Mouse (Mus musculus) midbrain, embryonic 16.5 days (tissue): Measurements from ENCODE around the gene Exoc4. TPM values are rescaled to one million over a fixed set of nuclear protein-coding genes. Genes with fewer than 3 reads are reported as not detected.
A peak's percentile ranks its signal among the peaks of the same experiment; 100 is the strongest.

Source experiments
- ATAC-seq: fragments of 200-750 bp; cut with Nextera tagmentation; 2 replicates; pipeline ENCODE4 v1.8.0; 2017; ENCODE audit warnings: moderate TSS enrichment
- H3K27ac ChIP-seq: fragments of 300-500 bp; sonication (generic); 2 replicates; pipeline ENCODE4 v1.5.1; 2014; ENCODE audit warnings: mild to moderate bottlenecking, low read length, mixed read lengths
- H3K27me3 ChIP-seq: fragments of 300-500 bp; sonication (generic); 2 replicates; pipeline ENCODE4 v1.6.1; 2014; ENCODE audit warnings: low read depth, low read length, mixed read lengths; ENCODE audit not compliant: control insufficient read depth, insufficient read depth
- H3K36me3 ChIP-seq: fragments of 300-500 bp; sonication (generic); 2 replicates; pipeline ENCODE4 v1.6.1; 2014; ENCODE audit warnings: mild to moderate bottlenecking, low read length, moderate library complexity, mixed read lengths; ENCODE audit not compliant: control insufficient read depth, insufficient read depth
- H3K4me1 ChIP-seq: fragments of 300-500 bp; sonication (generic); 2 replicates; pipeline ENCODE4 v1.6.1; 2014; ENCODE audit warnings: mild to moderate bottlenecking, low read length, mixed read lengths; ENCODE audit not compliant: control insufficient read depth, insufficient read depth
- H3K4me2 ChIP-seq: fragments of 300-500 bp; sonication (generic); 2 replicates; pipeline ENCODE4 v1.6.1; 2014; ENCODE audit warnings: mild to moderate bottlenecking, low read length, mixed read lengths
- H3K4me3 ChIP-seq: fragments of 300-500 bp; sonication (generic); 2 replicates; pipeline ENCODE4 v1.5.1; 2014; ENCODE audit warnings: low read depth, mild to moderate bottlenecking, low read length, moderate library complexity, mixed read lengths
- H3K9ac ChIP-seq: fragments of 300-500 bp; sonication (generic); 2 replicates; pipeline ENCODE4 v1.6.1; 2014; ENCODE audit warnings: low read depth, low read length, mixed read lengths
- H3K9me3 ChIP-seq: fragments of 300-500 bp; sonication (generic); replicated peaks from 2 replicates; pipeline ENCODE4 v1.6.1; 2014; ENCODE audit warnings: mild to moderate bottlenecking, low read length, mixed read lengths; ENCODE audit not compliant: control insufficient read depth, poor library complexity, severe bottlenecking
- WGBS: fragments of 180-500 bp; shearing (Covaris S2); extraction: QIAGEN DNeasy Blood & Tissue Kit; methylation state at CpG from one replicate; pipeline ENCODE4 v1.1.7; 2014; 5-methylcytosine and 5-hydroxymethylcytosine counted together
- polyA plus RNA-seq: library from polyadenylated mRNA; unstranded; fragments of >200 nt; fragmentation: Nextera tagmentation; extraction: Ambion mirVana; gene quantifications from 2 replicates; pipeline ENCODE4 v1.2.1, GENCODE M21; 2015

Gene Exoc4
- polyA plus RNA-seq, 1 experiment from 2014 or later, result 48.7 TPM

DNA sequence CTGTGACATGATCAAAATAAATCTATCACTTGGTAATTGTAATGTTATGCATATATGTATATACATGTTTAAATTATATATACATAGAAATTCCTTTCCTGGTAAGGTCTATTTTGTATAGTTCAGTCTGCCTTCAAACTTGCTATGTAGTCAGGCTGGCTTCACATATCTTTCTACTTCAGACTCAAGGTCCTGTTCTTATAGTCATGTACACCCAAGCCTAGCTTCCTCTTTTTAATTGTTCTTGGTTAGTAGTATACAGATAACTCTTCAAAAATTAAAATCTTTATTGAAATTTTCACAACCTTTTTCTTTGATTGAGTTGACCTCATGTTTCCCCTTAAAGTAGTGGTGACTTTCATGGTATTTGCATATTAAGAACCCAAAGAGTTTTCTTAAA, 176.1 kb downstream of the Exoc4 start:
- H3K9me3 ChIP-seq, result no peaks in the 10 kb centered on the region
- H3K9ac ChIP-seq, result no peak overlapping the region
- no peaks in the 10 kb centered on the region for H3K36me3 ChIP-seq
- no peaks in the 10 kb centered on the region for H3K4me1 ChIP-seq
- H3K4me3 ChIP-seq, result no peak overlapping the region
- H3K27ac ChIP-seq, result no peak overlapping the region
- H3K27me3 ChIP-seq, result no peaks in the 10 kb centered on the region
- H3K4me2 ChIP-seq, result no peak overlapping the region
- no peak for ATAC-seq

DNA sequence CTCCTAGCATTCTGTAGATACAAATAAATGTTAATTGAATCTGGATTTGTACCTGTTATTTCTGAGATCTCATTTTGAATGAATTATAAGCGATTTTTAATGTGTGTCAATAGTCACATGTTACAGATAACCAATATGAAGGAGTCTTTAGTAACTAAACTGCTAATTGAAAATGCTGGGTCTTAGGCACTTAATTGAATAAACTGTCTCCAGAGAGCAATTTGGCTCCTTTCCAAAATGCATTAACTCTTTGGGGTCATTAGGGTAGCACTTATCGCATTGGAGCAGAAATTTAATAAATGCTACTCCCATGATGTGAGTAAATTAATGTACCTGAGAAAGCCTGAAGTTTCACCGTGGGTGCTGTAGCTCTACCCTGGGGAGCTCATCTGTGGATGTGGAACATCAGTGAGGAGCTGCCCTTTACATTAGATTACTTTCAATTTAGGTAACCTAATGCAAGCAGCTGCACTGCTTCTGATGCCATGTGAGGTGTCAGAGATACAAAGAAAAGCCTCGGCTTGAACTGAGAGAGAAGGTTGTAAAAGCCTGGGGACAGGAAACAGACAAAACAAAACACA, 182.4 kb downstream of the Exoc4 start:
- Histone ChIP-seq H3K9me3 (no peaks in the 10 kb centered on the region), H3K9ac (no peak overlapping the region), H3K4me2 (no peak overlapping the region), H3K36me3 (no peaks in the 10 kb centered on the region), H3K4me3 (no peak overlapping the region), H3K27me3 (no peaks in the 10 kb centered on the region), H3K4me1 (peaks cover 5% of the 10 kb centered on the region; the same call in 1 of the 2 replicates), H3K27ac (no peak overlapping the region)
- ATAC-seq, result no peak
- 44% methylated on average over 4 of the region's 4 CpGs for WGBS

DNA sequence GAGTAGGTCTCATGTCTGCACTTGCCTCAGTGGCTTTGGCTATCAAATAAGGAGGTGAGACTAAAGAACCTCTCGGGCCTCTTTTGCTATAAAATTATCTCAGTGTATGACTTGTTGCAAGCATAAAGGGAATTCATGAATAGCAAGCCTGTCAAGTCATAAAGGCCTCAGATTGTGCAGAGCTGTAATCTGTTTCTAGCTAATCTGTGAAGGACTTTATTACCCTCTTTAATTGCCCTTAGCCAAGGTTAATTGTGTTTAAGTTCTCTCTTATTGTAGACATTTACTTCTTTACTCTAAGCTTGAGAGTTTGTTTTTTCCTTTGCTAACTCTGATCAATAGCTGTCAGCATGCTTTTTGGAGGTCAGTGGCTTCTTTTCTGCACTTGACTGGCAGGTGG, 191.6 kb downstream of the Exoc4 start:
- WGBS, result 56% methylated on average over 1 of the region's 1 CpGs
- Histone ChIP-seq H3K4me3 (no peak overlapping the region), H3K9ac (no peak overlapping the region), H3K9me3 (no peaks in the 10 kb centered on the region), H3K27ac (no peak overlapping the region), H3K4me1 (no peaks in the 10 kb centered on the region), H3K36me3 (peaks cover 3% of the 10 kb centered on the region; the same call in 1 of the 2 replicates), H3K4me2 (no peak overlapping the region), H3K27me3 (no peaks in the 10 kb centered on the region)
- no peak for ATAC-seq

DNA sequence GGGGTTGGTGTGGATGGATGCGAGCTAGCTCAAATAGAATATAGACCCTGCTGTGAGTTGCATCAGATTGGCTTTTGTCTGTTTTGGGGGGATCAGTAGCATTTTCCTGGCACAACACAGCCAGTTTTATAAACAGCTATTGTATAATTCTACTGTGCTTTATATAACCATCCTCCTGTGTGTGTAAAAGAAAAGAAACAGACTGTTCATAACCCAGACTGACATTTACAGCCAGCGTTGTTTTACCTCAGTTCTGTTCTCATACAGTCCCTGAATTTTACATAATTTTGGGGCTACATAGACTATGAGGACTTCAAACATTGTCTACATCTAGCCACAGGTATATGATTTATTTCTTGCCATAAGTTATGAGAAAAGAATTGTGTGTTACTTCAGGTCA, 204.9 kb downstream of the Exoc4 start:
- H3K9me3 ChIP-seq, result no peaks in the 10 kb centered on the region
- no peak overlapping the region for H3K9ac ChIP-seq
- H3K27me3 ChIP-seq, result no peaks in the 10 kb centered on the region
- no peaks in the 10 kb centered on the region for H3K36me3 ChIP-seq
- H3K4me3 ChIP-seq, result no peak overlapping the region
- ATAC-seq, result no peak
- 74% methylated on average over 2 of the region's 2 CpGs for WGBS
- H3K4me1 ChIP-seq, result no peaks in the 10 kb centered on the region
- H3K27ac ChIP-seq, result no peak overlapping the region
- no peak overlapping the region for H3K4me2 ChIP-seq

DNA sequence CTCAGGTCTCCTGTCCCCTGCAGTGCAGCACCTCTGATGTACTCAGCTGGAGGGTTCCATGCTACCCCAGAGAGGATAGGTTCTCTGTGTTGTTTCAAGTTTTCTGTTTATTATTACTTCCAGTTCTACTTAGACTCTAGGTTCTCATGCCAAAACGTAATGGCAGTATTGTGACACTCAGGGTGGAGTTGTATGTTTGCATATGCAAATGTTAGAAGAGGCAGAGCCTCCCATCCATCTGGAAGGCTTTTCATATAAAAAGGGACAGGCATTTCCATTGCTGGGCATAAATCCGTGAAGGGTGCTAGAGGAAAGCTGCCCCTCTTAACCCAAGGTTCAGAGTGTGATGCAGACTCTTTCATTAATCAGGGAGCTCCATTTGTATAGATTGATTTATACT, 205.5 kb downstream of the Exoc4 start:
- Histone ChIP-seq H3K27me3 (no peaks in the 10 kb centered on the region), H3K9me3 (no peaks in the 10 kb centered on the region), H3K4me2 (no peak overlapping the region), H3K4me3 (no peak overlapping the region), H3K36me3 (no peaks in the 10 kb centered on the region), H3K27ac (no peak overlapping the region), H3K9ac (no peak overlapping the region), H3K4me1 (no peaks in the 10 kb centered on the region)
- no peak for ATAC-seq
- 39% methylated on average over 2 of the region's 2 CpGs for WGBS

DNA sequence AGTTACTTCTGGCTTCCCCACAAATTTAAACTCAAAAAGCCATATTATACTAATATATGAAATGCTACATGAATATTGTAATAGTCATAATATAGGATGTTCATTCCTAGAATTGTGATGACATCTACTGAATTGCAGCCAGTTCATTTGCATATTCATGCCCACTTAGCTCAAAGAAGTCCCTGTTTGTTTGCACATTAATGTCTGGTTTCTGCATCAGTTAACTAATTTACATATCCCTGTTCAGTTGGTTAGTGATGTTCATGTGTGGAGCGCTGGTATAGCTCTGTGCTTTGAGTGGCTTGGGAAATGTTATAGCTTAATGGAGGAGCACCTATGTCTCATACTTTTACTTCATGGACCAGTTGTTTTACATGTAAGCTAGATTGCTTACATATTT, 206.4 kb downstream of the Exoc4 start:
- Histone ChIP-seq H3K4me3 (no peak overlapping the region), H3K27me3 (no peaks in the 10 kb centered on the region), H3K9ac (no peak overlapping the region), H3K4me1 (no peaks in the 10 kb centered on the region), H3K36me3 (no peaks in the 10 kb centered on the region), H3K4me2 (no peak overlapping the region), H3K9me3 (no peaks in the 10 kb centered on the region), H3K27ac (no peak overlapping the region)
- no peak for ATAC-seq
- 68% methylated on average over 1 of the region's 1 CpGs for WGBS

DNA sequence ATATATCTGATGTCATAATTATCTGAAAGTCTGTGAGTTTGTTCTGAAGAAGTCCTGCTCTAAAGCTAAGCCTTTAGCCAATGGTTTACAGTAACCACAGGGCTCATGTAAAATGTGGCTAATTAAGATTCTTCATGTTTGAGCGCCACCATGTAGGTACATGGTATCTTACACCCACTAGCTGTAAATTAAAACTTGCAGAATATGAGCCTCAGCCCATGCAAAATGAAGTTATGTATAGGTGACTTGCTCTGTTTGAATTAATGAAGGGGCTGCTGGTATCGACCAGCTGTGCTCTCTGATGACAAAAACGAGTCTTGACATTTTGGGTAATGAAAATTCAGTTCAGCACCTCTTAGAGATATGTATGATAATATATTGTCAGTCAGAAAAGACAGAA, 216.0 kb downstream of the Exoc4 start:
- 0 out of 2 replicates have a peak, but pooled peaks have one; percentile 3 for ATAC-seq
- Histone ChIP-seq H3K27ac (no peak overlapping the region), H3K4me3 (no peak overlapping the region), H3K27me3 (no peaks in the 10 kb centered on the region), H3K9ac (no peak overlapping the region), H3K4me2 (no peak overlapping the region), H3K4me1 (peaks cover 7% of the 10 kb centered on the region), H3K9me3 (no peaks in the 10 kb centered on the region), H3K36me3 (no peaks in the 10 kb centered on the region)
- 43% methylated on average over 3 of the region's 3 CpGs for WGBS

DNA sequence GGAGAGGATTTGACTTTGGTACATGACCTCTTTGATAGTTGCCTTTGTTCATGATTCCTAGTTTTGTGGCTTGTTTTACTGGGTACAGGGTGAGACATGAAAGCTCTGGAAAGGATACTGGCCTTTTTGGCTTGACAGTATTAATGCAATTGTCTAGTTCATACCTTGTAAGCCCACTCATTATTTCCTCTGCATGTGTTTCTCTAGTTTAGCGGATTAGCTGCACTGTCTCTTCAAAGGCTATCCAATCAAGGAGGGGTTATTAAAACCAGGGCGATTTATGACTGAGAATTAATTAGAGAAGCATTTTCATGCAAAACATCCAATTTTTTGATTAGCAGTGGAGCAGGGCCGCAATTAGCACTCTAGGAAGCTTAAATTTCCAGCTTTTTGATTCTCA, 216.5 kb downstream of the Exoc4 start:
- Histone ChIP-seq H3K4me3 (no peak overlapping the region), H3K4me2 (no peak overlapping the region), H3K9me3 (no peaks in the 10 kb centered on the region), H3K27ac (peak overlapping the region; percentile 63), H3K4me1 (peaks cover 7% of the 10 kb centered on the region), H3K27me3 (no peaks in the 10 kb centered on the region), H3K9ac (no peak overlapping the region), H3K36me3 (no peaks in the 10 kb centered on the region)
- peak; percentile 60; the same call in 1 of the 2 replicates for ATAC-seq
- WGBS, result 31% methylated on average over 3 of the region's 3 CpGs

DNA sequence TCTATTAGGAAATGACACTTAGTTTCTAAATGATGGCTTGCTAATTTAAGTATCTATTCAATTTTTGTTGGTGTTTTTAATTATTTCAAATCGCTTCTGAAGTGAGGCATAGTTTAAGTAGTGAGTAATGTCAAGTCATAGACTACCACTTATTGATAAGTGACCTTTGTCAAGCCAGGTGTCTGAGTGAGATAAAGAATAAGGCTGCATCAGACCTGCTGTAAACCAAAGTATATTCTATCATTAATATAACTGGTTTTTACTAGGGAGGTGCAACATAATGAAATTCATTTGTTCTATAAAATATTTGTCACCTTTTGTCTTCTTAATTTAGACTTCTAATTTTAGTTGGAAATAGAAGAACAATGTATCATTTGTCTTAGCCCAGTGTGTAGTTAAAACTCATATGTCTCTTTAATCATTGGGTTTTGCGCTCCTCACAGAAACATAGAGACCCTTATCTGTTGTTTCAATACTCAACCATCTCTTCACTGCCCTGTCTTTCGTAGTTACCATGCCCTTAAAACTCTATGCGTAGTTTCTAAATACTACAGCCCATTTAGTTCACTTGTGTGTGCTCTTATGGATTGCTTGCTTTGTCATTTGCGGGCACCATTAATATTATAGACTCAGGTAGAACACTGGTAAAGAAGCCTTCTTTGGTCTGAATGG, 217.4 kb downstream of the Exoc4 start:
- H3K4me2 ChIP-seq, result no peak overlapping the region
- no peak overlapping the region for H3K4me3 ChIP-seq
- H3K9me3 ChIP-seq, result no peaks in the 10 kb centered on the region
- peaks cover 7% of the 10 kb centered on the region for H3K4me1 ChIP-seq
- ATAC-seq, result no peak
- no peak overlapping the region for H3K27ac ChIP-seq
- H3K36me3 ChIP-seq, result no peaks in the 10 kb centered on the region
- H3K9ac ChIP-seq, result no peak overlapping the region
- H3K27me3 ChIP-seq, result no peaks in the 10 kb centered on the region
- 90% methylated on average over 5 of the region's 5 CpGs for WGBS
